Mouse (Mus musculus) CH12F3 (cell line): Measurements from ENCODE around the gene Tex12.

Experiments
- in situ Hi-C: fragments of 300-500 bp; cut with MboI; formaldehyde crosslinking; loops from 2 replicates; pipeline ENCODE4 v1.14.3; 2020; ENCODE audit warnings: low sequenced_read_pairs

Tex12 gene

DNA sequence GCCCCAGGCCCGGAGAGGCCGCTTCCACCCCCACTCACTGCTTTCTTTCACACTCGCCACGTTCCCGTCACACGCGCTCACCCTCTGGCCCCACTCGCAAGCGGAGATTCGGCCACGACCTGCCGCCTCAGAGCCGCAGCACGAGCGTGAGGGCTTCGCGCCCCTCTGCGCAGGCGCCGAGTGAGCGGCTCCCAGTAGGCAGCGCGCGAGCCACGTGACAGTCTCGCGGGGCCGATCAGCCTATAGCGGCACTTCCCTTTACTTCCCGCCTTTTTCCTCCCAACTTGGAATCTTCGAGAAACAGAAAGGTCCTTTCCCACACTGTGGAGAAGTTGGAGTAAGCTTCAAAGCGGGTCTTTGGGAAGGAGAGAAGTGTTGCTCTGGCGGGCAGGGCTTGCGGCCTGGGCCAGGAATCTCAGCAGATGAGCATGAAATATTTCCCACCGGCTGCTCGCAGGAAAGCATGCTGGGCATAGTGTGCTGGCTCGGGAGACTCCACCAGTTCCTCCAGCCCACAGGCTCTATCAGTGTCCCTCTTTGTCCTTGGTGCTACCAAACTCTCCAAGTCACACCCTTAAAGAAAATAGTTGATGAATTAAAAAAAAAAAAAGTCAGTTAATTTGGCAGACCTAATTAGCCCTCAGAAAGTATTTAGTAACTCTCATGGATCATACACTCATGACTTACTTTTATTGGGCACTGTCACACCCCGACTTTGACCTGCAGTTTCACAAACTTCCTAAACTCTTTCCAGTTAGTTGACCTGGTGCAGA, at the start of gene Tex12:
Gene Tex12, minus strand, starts transcription at position 181 of the 773 bp plus-strand sequence.
- in situ Hi-C loops = no loop called here

DNA sequence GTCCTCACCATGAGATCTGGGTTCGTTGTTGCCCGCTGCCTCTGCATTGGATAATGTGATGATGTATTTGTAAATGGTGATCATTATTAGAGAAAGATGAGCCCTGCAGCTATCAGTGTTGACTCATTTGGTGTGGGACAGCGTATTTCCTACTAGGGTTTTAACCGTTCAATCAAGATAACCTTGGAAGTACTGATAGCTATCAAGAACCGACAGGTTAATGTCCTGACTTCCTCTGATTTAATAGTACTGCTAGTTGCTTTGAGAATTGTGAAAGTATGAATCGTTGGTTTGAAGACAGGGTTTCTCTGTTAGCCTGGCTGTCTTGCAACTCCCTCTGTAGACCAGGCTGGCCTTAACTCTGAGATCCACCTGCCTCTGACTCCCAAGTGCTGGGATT, 43.2 kb upstream of the Tex12 start:
- in situ Hi-C loops = no loop called here

DNA sequence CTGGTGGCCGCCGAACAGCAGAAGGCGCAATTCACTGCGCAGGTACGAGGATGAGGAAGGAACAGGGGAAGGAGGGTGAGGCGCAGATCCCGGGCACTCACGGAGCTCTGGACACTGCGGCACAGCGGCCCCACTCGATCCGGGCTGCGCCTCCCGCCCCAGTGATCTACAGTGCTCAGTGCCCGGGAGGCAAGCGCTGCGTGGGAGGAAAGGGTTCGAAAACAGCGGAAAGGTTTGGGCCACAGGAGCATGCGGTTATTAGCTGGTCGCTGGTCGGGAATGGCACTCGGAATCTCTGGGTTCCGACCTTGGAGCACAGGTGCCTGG, 42.8 kb upstream of the Tex12 start:
- in situ Hi-C loops = no loop called here

DNA sequence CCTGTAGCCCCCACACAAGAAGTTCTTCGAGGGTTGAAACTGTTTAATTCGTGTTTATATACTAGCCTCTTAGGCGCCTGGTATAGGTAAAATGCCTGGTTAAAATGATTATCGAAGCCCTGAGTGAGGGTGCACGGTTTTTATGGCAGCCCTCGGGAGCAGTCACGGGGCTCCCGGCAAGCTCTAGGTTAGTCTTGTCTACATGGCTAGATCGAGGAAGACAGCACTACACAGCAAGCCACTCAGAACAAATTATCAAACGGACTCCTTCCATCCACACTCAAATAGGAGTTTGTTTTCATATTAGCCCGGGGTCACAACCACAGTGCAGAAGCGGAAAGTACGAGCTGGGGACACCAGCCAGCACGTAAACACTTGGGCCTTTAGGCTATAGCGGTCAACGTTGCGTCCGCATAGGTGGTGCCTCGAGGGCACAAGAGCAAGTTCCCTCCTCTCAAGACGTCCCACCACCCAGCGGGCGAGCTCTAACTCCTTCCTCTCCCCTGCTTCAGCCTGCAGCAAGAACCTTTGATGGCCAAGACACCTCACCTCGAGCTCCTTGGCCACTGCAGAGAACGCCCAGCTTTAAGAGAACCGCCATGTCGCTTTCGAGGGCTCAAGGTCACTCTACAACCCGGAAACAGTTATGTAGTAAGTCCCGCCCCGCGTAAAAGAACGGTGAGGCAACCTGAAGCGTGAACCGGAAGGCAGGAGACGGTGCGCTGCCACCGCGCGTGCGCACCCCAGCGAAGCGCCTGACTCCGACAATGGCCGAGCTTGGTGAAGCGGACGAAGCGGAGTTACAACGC, 42.3 kb upstream of the Tex12 start, which contains the start of the genes Sdhd and Timm8b:
Gene Sdhd, minus strand, starts transcription at position 624 of the 809 bp plus-strand sequence.
Gene Timm8b, plus strand, starts transcription at position 722 of the 809 bp plus-strand sequence.
- in situ Hi-C loops = no loop called here

DNA sequence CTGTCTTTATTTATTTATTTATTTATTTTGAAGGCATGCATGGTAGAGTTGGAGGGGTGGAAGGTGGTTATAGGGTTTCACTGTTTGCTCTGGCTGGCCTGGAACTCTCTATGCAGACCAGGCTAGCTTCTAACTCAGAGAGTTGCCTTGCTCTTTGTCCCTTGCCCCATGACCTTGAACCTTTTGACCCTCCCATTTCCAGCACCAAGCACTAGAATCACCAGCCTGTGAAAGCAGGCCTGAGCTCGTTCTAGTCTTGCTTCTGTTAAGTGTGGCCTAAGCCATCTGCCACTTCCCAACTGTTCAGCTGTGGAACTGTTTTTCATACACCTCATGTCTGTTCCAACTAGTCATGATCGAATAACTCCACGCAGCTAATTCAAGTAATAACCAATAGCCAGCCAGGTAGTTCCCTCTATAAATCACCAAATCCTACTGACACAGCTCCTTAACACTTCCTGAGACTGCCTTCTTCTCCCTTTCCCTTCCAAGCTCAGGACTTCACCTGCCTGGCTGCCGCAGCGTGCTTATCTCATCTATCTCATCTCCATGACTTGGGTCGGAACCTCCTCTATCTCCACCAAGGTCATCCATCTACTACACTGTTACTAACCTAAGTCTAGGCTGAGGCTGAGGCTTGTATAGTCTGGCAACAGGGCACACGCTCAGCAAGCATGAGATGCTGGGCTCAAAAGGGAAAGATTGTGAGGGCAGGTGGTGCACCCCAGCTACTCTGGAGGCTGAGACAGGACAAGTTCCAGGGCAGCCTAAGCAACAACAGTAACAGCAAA, 41.1 kb upstream of the Tex12 start:
- in situ Hi-C loops = no loop called here

DNA sequence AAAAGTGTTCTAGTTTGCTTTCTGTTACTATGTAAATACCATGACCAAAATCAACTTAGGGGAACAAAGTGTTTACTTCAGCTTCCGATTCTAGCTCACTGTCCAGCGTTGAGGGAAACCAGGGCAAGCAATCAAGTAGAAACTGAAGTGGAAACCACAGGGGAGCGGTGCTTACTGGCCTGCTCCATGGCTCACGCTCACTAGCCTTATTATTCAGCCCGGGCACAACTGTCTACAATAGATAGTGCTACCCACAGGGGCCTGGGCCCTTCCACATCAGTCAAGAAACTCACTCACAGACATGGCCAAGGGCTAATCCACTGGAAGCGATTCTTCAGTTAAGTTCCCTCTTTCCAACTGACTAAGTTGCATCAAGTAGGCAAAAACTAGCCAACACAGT, 40.4 kb upstream of the Tex12 start:
- in situ Hi-C loops = no loop called here

DNA sequence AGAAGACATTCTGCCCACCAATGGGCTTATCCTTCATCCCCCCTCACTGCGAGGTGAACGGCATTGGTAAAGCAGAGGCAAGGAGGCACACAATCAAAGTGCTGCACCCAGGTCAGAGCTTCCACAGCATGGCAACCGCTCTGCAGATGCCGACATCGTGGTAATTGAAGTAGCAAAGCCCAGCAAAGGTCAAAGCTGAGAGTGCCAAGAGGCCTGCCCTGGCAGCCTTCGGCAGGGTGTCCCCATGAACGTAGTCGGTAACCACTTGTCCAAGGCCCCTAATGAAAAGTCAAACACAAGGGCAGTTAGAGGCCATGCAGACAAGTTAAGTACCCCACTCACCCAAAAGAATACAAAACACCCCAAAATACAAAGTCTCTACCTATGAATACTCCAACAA, 35.8 kb upstream of the Tex12 start:
- in situ Hi-C loops = no loop called here

DNA sequence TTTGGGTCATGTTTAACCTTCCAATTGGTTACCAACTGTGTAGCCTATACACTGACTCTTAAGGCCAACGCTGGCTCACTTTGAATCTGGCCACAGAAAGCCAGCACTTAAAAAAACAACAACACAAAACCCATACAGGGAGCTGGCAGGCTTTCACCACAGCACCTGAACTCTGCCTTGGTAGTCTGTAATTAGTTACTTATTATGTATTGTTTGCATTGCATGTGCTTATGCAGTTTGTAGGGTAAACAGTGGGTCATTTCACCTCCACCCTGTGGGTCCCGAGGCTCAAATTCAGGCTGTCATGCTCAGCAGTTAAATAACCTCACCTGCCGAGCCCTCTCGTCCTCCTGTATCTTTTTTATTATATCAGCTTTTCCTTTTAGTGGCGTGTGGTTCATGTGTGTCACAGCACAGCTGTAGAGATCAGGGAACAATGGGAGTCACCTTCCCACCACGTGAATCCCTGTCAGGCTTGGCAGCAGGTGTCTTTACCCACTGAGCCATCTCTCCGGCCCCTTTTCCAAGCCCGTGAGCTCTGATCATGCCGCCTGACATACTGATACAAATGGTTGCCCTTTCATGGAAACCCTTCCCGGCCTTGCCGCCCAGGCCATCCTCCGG, 33.8 kb upstream of the Tex12 start:
- in situ Hi-C loops = no loop called here

DNA sequence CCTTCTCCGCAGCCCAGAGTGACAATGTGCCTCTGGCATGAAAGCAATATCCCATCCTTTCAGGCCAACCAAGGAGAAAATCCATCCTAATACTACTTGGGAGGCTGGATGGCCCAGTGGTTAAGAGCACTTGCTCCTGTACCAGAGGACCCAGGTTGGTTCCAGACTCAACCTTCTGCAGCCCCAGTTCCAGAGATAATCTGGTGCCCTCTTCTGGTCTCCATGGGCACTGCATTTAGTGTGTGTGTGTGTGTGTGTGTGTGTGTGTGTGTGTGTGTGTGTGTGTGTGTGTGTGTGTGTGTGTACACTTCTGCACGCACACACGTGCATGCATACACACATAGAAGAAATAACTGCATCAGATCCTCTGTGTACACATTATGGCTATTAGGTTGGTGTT, 32.4 kb upstream of the Tex12 start:
- in situ Hi-C loops = no loop called here

DNA sequence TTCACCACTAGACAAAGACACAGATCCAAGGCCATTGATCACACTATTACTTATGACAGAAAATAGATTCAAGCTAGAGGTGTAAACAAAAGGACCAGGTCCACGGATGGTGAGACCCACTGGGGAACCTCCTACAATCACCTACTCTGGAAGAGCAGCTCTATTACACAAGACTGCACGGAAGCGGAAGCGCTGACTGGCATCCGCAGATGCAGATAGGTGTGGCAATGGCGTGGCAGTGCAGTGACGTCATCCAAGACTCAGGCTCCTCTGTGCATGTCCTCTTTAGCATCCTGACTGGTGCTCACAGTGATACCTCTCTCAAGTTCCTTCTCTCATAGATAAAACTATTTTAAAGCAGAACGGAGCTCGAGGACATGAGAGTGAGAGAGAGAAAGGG, 31.8 kb upstream of the Tex12 start:
- in situ Hi-C loops = no loop called here

DNA sequence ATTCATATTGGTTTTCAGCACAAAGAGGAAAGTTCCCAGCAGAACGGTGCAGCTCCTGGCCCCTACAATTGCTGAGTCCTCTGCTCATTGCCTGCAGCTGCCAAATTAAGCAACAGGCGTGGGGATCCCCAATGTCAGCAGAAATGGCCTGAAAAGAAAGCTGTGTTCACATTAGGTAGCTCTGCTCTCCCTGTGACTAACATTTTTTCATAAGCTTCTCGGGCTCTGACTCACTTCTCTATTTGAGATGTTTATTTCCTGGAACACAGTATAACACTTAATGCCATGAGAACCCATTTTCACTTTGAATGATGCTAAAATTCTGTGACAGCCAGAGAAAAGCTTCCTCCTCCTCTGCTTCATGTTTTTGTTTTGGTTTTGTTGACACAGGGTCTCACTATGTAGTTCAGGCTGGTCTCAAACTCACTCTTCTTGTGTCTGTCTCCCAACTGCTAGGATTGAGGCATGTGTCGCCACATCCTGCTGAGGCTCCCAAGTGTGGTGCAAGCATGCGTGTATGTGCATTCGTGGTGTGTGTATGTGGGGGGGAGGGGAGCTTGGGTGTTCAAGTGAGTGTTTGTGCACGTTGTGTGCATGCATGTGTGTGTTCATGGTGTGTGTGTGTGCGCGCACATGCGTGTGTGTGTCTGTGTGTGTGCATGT, 29.9 kb upstream of the Tex12 start:
- in situ Hi-C loops = no loop called here

DNA sequence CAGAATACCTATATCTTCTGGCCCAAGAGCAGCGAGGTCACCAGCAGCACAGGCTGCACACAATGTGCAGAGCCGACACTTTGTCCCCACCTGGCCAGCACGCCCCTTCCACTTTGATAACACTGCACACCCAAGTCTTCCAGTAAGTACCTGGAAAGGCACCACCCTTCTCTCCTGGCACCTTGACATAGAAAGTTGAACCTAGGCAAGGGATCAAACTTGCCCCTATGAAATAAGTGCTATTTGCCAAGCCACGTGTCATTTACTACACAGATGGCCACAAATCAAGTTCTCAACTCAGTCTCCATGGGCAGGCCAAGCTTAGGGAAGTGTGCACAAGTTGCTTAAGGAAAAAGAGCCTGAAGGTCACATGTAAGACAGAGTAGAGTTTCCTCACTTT, 25.8 kb upstream of the Tex12 start:
- in situ Hi-C loops = no loop called here

DNA sequence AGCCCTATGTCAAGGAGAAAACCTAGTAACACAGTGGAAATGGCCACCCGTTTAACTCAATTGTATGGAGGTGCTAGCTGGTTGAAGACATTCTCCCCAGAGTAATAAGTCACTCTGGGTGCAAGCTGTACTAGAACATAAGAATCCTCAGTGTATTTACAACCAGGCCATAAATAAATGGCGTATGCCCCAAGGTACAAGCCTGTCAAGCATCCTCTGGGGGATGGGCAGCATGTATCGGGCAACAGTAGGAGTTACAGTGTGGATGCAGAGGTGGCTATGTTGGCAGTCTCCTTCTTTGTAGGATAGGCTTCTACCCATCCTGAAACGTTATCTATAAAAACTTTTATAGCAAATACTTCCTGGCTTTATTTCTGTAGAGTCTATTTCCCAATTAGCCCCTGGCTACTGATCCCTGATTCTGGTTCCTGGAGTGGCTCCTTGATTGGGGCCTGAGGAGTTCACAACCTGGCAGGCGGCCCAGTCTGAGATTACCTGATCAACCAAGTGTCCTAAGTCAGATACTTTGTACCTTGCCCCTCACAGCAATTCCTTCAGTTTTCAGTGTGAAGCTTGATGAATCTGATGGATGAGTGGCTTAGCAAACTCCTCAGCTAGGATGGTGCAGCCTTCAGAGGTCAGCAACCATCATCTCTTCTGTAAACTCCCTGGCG, 24.2 kb upstream of the Tex12 start:
- in situ Hi-C loops = no loop called here

DNA sequence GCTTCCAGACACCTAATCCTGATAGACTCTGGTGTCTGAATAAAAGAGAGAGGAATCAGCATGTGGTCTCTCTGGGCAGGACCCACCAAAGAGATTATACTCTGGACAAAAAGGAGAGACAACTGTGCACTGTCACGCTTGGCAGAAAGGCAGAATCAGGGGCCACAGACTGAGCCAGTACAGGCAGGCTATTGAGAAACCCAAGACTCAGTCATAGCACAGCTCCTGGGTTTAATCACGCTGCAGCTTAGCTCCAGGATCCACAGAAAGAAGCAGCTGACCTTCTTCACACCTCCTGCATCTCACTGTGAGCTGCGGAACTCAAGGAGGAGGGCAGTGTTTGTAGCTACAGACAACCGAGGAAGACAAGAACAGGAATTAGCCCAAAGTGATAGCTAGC, 19.2 kb upstream of the Tex12 start:
- in situ Hi-C loops = no loop called here

DNA sequence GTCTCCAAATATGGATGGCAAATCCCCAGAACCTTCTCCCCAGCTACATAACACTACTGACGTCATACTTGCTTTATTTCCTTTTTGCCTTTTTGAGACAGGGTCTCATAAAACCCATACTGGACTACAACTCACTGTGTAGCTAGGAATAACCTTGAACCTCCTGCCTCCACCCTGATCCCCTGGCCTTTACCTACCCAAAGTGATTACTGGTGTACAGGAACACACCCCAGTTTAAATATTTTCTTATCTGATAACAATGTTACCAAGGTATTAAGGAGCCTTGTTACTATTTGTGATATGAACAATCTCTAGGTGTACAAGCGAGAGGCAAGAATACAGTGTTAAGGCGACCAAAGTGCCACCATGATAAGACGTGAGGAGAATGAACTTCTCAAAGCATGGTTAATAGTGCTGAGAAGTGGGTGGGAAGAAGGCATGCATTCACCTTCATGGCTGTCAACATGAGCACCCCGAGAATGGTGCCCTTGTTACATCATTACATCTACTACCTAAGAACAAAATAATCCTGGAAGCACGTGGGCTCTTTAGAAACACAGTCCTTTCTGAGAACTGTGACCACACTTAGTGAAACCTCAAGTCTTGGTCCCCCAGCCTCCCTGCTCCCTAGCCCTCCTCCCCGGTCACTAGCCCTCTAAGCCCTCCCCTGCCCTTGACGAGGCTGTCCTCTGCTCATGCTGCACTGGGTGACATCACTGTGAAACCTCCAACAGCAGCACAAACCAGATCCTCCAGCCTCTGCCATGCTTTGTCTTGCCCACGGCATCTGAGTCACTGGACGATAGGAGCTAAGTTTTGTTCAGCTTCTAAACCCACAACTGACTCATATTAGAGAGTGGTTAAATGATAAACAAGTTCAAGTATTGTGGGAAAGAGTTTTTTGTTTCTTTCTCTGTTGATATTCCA, 8.7 kb upstream of the Tex12 start:
- in situ Hi-C loops = no loop called here

DNA sequence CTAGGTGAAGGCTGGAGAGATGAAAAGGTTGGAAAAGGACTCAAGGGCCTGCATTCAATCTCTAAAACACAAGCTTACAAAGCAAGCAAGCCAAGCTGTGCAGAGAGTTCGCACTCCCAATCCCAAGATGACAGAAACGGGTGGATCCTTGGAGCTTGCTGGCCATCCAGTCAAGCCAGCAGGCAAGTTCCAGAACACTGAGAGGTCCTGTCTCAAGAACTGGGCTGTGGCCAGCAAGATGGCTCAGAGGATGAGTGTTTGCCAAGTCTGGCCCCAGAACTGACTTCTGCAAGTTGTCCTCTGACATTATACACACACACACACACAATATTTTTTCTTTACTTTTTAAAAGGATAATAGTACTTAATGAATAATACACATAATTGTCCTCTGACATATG, 6.8 kb upstream of the Tex12 start:
- in situ Hi-C loops = no loop called here

DNA sequence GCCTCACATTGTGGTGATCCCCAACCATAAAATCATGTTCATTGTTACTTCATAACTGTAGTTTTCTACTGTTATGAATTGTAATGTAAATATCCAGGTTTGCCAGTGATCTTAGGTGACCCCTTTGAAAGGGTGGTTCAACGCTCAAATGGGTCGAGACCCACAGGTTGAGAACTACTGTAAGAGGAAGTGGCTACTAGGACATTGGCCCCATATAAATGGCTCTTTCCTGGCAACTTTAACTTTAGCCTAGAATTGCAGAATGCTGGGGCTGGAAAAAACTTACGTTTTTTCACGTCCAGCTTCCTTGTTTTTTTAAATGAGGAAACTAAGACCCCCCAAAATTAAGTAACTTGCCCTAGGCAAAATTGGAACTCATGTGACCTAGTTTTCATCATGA, 6.2 kb upstream of the Tex12 start:
- in situ Hi-C loops = no loop called here

DNA sequence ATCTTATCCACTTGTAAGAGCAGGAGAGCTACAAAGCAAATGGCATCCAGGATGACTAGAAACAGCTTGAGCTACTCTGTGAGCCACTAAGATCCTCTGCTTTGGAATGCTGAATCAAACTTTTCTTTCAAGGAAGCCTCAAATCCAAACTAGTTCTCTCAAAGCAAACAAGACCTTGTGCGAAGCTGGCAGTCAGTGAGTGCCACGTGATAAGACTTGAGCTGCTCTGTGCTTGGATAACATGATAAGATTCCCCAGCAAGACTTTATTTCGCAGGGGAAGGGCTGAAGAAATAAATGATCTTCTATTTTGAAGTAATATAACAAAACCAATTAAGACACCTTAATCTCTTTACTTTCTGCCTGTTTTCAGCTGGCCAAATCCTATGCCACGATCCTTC, 4.8 kb upstream of the Tex12 start:
- in situ Hi-C loops = no loop called here

DNA sequence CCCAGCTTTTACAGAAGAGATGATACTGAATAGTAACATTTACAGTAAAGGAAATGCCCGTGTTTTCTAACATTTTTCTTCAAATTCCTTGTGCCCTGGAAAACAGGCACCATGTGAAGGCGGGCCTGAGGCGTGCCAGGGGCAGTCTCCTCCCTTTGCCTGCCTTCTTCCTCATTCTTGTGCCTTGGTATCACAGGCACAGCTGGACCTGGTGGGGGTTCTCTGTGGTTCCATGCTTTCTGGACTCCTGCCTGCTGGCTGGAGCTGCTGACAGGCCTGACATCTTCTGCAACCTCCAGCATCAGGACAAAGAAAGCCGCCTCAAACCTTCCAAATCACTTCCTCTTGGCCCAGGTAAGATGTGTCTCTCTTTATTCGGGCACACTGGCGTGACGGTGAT, 4.0 kb upstream of the Tex12 start:
- in situ Hi-C loops = no loop called here
